Mouse (Mus musculus): Measurements from ENCODE around the gene Gm5089.

GRCm38 (mm10) chr14:122478574-122479011 lies 27.7 kb upstream of the Gm5089 start:
- TF ChIP-seq CTCF (IDR thresholded peaks at IDR 0.05; ENCODE audit: extremely low read depth, insufficient read length, insufficient replicate concordance, low read depth, low read length) (no peak), POLR2A (IDR thresholded peaks at IDR 0.05; ENCODE audit: low read depth, low read length) (no peak)
